Mouse (Mus musculus) hindbrain, embryonic 11.5 days (tissue): ENCODE measurements around the gene Dcaf4. TPM values are rescaled to one million over a fixed set of nuclear protein-coding genes. Genes with fewer than 3 reads are reported as not detected.
A peak's percentile ranks its signal among the peaks of the same experiment; 100 is the strongest.

Experiments
- ATAC-seq: fragments of 200-750 bp; cut with Nextera tagmentation; 2 replicates; pipeline ENCODE4 v1.8.0; 2017; ENCODE audit warnings: mild to moderate bottlenecking, moderate TSS enrichment, moderate library complexity; ENCODE audit not compliant: low FRiP score
- DNase-seq: peaks from one replicate; pipeline ENCODE4 v3.0.0-alpha.2; 2015; ENCODE audit warnings: low spot score
- H3K27ac ChIP-seq: fragments of 300-500 bp; sonication (generic); 2 replicates; pipeline ENCODE4 v1.5.1; 2014; ENCODE audit warnings: mild to moderate bottlenecking, low read depth, low read length
- H3K27me3 ChIP-seq: fragments of 300-500 bp; sonication (generic); 2 replicates; pipeline ENCODE4 v1.6.1; 2014; ENCODE audit warnings: mild to moderate bottlenecking, low read length, moderate library complexity, mixed read lengths; ENCODE audit not compliant: control insufficient read depth, insufficient read depth
- H3K36me3 ChIP-seq: fragments of 300-500 bp; sonication (generic); 2 replicates; pipeline ENCODE4 v1.6.1; 2014; ENCODE audit warnings: mild to moderate bottlenecking, low read length, moderate library complexity, mixed read lengths; ENCODE audit not compliant: control insufficient read depth, insufficient read depth
- H3K4me1 ChIP-seq: fragments of 300-500 bp; sonication (generic); replicated peaks from 2 replicates; pipeline ENCODE4 v1.6.1; 2014; ENCODE audit warnings: low read length, mixed read lengths; ENCODE audit not compliant: control insufficient read depth, insufficient read depth
- H3K4me2 ChIP-seq: fragments of 300-500 bp; sonication (generic); replicated peaks from 2 replicates; pipeline ENCODE4 v1.6.1; 2014; ENCODE audit warnings: mild to moderate bottlenecking, low read depth, low read length
- H3K4me3 ChIP-seq: fragments of 300-500 bp; sonication (generic); 2 replicates; pipeline ENCODE4 v1.5.1; 2014; ENCODE audit warnings: low read depth, low read length
- H3K9ac ChIP-seq: fragments of 300-500 bp; sonication (generic); 2 replicates; pipeline ENCODE4 v1.6.1; 2014; ENCODE audit warnings: low read depth, low read length
- H3K9me3 ChIP-seq: fragments of 300-500 bp; sonication (generic); 2 replicates; pipeline ENCODE4 v1.6.1; 2016; ENCODE audit warnings: low read length; ENCODE audit not compliant: control insufficient read depth
- WGBS: fragments of 180-500 bp; shearing (Covaris S2); extraction: QIAGEN DNeasy Blood & Tissue Kit; methylation state at CpG from one replicate; pipeline ENCODE4 v1.1.7; 2014; 5-methylcytosine and 5-hydroxymethylcytosine counted together
- polyA plus RNA-seq: library from polyadenylated mRNA; unstranded; fragments of >200 nt; fragmentation: Nextera tagmentation; extraction: Ambion mirVana; gene quantifications from 2 replicates; pipeline ENCODE4 v1.2.1, GENCODE M21; 2014

The Dcaf4 gene
- polyA plus RNA-seq, 1 experiment from 2014 or later = 26.5 TPM

DNA sequence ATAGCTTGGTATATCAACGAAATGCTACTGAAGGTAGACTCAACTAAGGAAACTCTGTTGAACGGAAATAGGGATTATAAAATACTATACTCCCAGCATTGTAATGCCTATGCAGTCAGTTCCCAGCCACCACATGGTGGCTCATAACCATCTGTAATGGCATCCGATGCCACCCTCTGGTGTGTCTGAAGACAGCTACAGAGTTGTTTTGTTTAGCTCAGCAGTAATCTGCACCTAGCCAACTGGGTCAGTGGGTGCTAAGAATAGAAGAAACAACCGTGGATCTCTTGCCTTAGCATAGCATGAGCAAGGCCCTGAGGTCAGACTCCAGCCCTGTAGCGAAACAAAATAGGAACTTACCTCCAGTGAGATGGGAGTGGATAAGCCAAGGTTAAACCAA is 4.1 kb downstream of the Dcaf4 start:
- no peak overlapping the region for H3K4me3 ChIP-seq
- no peaks in the 10 kb centered on the region for H3K9me3 ChIP-seq
- H3K4me2 ChIP-seq = no peak overlapping the region
- no peaks in the 10 kb centered on the region for H3K36me3 ChIP-seq
- no peaks in the 10 kb centered on the region for H3K4me1 ChIP-seq
- no peak overlapping the region for H3K9ac ChIP-seq
- H3K27me3 ChIP-seq = no peaks in the 10 kb centered on the region
- DNase-seq = no peak
- WGBS = 86% methylated on average over 5 of the region's 5 CpGs
- no peak for ATAC-seq
- H3K27ac ChIP-seq = no peak overlapping the region

DNA sequence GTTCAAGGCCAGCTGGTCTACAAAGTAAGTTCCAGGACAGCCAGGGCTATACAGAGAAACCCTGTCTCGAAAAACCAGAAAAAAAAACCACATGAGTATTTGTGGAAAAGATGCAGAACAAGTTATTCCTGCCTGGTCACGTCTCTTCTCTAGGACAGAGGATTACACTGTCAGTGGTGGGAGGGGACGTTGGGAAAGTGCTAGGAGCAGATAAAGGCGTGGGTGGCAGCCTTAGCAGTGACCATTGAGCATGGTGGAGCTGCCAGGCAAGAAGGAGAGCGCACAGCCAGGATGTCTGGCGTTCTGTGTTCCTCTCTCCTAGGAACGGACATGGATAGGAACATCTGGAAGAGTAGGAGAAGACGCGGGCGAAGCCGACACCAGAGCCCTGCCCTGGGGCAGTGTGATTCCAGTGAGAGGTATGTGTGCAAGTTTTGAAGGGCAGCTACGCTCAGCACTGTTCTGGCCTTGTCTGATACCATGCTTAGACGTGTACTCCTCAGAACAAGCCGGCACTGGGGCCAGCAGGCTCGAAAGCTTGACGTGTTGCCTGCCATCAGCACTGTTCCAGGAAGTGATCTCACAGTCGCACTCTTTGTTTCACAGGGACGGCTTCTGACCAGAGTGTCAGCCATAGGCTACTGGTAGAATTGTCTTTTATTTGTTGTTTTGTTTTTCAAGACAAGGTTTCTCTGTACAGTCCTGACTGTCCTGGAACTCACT is 5.7 kb downstream of the Dcaf4 start:
- Histone ChIP-seq H3K4me1 (no peaks in the 10 kb centered on the region), H3K27me3 (no peaks in the 10 kb centered on the region), H3K27ac (no peak overlapping the region), H3K9ac (no peak overlapping the region), H3K9me3 (no peaks in the 10 kb centered on the region), H3K36me3 (no peaks in the 10 kb centered on the region), H3K4me2 (no peak overlapping the region), H3K4me3 (no peak overlapping the region)
- DNase-seq (no peak), ATAC-seq (no peak)
- 80% methylated on average over 18 of the region's 18 CpGs for WGBS

GRCm38 (mm10) chr12:83527816-83528215 is 7.5 kb downstream of the Dcaf4 start:
- WGBS = 61% methylated on average over 6 of the region's 6 CpGs
- no peak overlapping the region for H3K27ac ChIP-seq
- no peak overlapping the region for H3K4me3 ChIP-seq
- no peak overlapping the region for H3K9ac ChIP-seq
- H3K9me3 ChIP-seq = no peaks in the 10 kb centered on the region
- H3K4me1 ChIP-seq = no peaks in the 10 kb centered on the region
- no peaks in the 10 kb centered on the region for H3K27me3 ChIP-seq
- ATAC-seq = no peak
- H3K36me3 ChIP-seq = no peaks in the 10 kb centered on the region
- DNase-seq = no peak
- no peak overlapping the region for H3K4me2 ChIP-seq

DNA sequence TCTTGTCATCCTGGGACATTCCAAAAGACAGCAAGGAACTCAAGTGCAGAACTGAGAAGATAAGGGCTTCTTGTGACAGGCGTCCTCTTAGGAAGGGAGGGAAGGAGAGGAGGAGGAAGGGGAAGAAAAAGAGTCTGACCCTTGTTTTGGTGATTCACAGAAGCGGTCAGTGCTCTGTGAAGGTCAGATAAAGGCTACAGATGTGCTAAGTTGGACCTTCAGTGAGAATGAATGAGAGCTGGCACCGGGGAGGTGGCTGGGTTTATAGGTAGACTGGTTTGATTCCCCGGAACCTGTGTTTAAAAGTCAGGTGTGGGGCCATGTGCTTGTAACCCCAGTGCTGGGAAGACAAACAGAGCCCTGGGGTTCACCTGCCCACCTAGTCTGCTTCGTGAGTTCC is 8.4 kb downstream of the Dcaf4 start:
- Histone ChIP-seq H3K27me3 (no peaks in the 10 kb centered on the region), H3K9me3 (no peaks in the 10 kb centered on the region), H3K4me3 (no peak overlapping the region), H3K36me3 (no peaks in the 10 kb centered on the region), H3K4me2 (no peak overlapping the region), H3K27ac (no peak overlapping the region), H3K4me1 (no peaks in the 10 kb centered on the region), H3K9ac (no peak overlapping the region)
- no peak for DNase-seq
- 90% methylated on average over 5 of the region's 5 CpGs for WGBS
- no peak for ATAC-seq

- DNase-seq (no peak), ATAC-seq (no peak)
- no peak overlapping the region for H3K4me3 ChIP-seq
- no peaks in the 10 kb centered on the region for H3K4me1 ChIP-seq
- no peak overlapping the region for H3K27ac ChIP-seq
- WGBS = 88% methylated on average over 6 of the region's 6 CpGs
- no peaks in the 10 kb centered on the region for H3K27me3 ChIP-seq
- H3K36me3 ChIP-seq = no peaks in the 10 kb centered on the region
- no peak overlapping the region for H3K9ac ChIP-seq
- no peaks in the 10 kb centered on the region for H3K9me3 ChIP-seq
- no peak overlapping the region for H3K4me2 ChIP-seq
These were observed 11.7 kb downstream of the Dcaf4 start for GRCm38 (mm10) chr12:83531992-83532391.

DNA sequence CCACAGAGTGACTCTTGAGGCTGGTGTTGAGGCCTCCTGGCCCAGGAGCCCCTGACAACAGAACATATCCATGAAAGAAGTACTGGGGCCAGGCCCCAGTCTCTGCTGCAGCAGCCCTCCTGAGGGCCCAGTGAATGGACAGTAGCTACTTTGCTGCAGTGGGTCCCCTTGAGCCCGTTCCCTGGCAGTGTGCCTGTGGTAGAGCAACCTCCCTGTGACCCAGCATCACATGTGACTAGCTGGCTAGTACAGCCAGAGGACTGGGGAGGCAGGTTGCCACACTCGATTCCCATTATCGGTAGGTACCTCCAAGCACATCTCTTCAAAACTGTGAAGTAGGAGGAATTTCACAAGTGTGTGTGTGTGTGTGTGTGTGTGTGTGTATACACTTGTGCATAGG is 12.7 kb downstream of the Dcaf4 start:
- Histone ChIP-seq H3K4me1 (no peaks in the 10 kb centered on the region), H3K9ac (no peak overlapping the region), H3K27me3 (no peaks in the 10 kb centered on the region), H3K9me3 (no peaks in the 10 kb centered on the region), H3K36me3 (no peaks in the 10 kb centered on the region), H3K4me2 (no peak overlapping the region), H3K4me3 (no peak overlapping the region), H3K27ac (no peak overlapping the region)
- no peak for DNase-seq
- ATAC-seq = no peak
- 91% methylated on average over 3 of the region's 3 CpGs for WGBS

DNA sequence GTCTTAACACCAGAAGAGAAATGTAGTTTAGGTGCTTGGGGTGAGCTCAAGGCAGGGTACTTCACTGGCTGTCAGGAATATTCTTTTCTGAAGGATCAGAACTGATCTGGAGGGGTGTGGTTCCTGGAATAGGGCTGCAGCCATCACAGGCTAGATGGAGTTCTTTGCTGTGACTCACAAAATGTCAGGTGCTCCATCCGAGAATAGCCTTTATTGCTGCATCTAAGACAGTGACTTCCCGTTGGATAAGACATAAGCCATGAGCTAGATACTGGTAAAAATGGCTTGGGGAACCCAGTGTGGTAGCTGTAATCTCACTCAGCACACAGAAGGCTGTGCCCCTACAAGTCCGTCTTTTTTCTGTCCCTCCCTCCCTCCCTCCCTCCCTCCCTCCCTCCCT is 13.9 kb downstream of the Dcaf4 start:
- Histone ChIP-seq H3K4me2 (no peak overlapping the region), H3K36me3 (no peaks in the 10 kb centered on the region), H3K27ac (no peak overlapping the region), H3K9ac (no peak overlapping the region), H3K9me3 (no peaks in the 10 kb centered on the region), H3K4me3 (no peak overlapping the region), H3K27me3 (no peaks in the 10 kb centered on the region), H3K4me1 (no peaks in the 10 kb centered on the region)
- DNase-seq = no peak
- WGBS = 90% methylated on average over 3 of the region's 3 CpGs
- no peak for ATAC-seq

DNA sequence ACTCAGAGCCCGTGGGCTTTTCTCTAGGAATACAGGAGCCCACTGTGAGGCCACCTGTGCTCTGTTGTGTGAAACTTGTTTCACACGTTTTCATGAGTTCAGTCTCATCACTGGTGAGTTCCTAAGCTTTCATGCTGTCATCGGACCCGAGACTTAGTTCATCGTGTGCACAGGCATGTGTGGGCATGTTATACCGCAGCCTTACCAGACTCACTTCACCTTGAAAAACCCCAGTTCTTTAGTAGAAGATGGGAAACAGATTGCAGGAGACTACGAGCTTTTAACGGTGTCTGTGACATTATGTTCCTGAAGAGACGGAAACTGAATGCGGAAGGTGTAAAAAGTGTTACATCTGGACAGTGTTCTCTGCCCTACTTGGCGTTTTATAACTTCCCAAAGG is 15.2 kb downstream of the Dcaf4 start:
- ATAC-seq = no peak
- H3K9me3 ChIP-seq = no peaks in the 10 kb centered on the region
- H3K4me2 ChIP-seq = no peak overlapping the region
- H3K36me3 ChIP-seq = no peaks in the 10 kb centered on the region
- H3K27me3 ChIP-seq = no peaks in the 10 kb centered on the region
- H3K4me1 ChIP-seq = no peaks in the 10 kb centered on the region
- no peak overlapping the region for H3K9ac ChIP-seq
- H3K27ac ChIP-seq = no peak overlapping the region
- H3K4me3 ChIP-seq = no peak overlapping the region
- 86% methylated on average over 11 of the region's 11 CpGs for WGBS
- no peak for DNase-seq

GRCm38 (mm10) chr12:83536039-83536438 is 15.8 kb downstream of the Dcaf4 start:
- Histone ChIP-seq H3K36me3 (no peaks in the 10 kb centered on the region), H3K4me1 (no peaks in the 10 kb centered on the region), H3K9me3 (no peaks in the 10 kb centered on the region), H3K27me3 (no peaks in the 10 kb centered on the region), H3K4me2 (no peak overlapping the region), H3K4me3 (no peak overlapping the region), H3K27ac (no peak overlapping the region), H3K9ac (no peak overlapping the region)
- 68% methylated on average over 9 of the region's 9 CpGs for WGBS
- ATAC-seq (no peak; the same call in 1 of the 2 replicates), DNase-seq (peak; percentile 30)
